In genomic region chr2:30441518-30442497, GRCm38 (mm10) we compare ENCODE assay signal across 8 mouse cellular contexts. TPM values are rescaled to one million over a fixed set of nuclear protein-coding genes. Genes with fewer than 3 reads are reported as not detected.
A peak's percentile ranks its signal among the peaks of the same experiment; 100 is the strongest.
DNase-seq lines count a peak whose midpoint lies in the region; ATAC-seq and TF ChIP-seq lines count a peak whose summit lies in the region.

No protein-coding gene starts in this region.

- no peaks in the 10 kb centered on the region for H3K27me3 ChIP-seq in C2C12 (ENCODE audit: control insufficient read depth, insufficient read depth, insufficient read length)
- no peaks in the 10 kb centered on the region for H3K27me3 ChIP-seq in forebrain, embryonic 12.5 days
- H3K27me3 ChIP-seq in heart, embryonic 16.5 days (ENCODE audit: control insufficient read depth, insufficient read depth, low read length) = no peaks in the 10 kb centered on the region
- H3K27me3 ChIP-seq in liver, embryonic 14.5 days (ENCODE audit: control insufficient read depth, insufficient read depth, low read length) = no peaks in the 10 kb centered on the region
- H3K27me3 ChIP-seq in neural tube, embryonic 11.5 days (ENCODE audit: control insufficient read depth, insufficient read depth, low read length) = no peaks in the 10 kb centered on the region

- TF ChIP-seq EP300 in liver, embryonic 14.5 days (IDR thresholded peaks at IDR 0.05; ENCODE audit: low read depth) = no peak

- peaks cover 48% of the 10 kb centered on the region for H3K4me1 ChIP-seq in forebrain, embryonic 12.5 days
- H3K4me1 ChIP-seq in heart, embryonic 16.5 days (ENCODE audit: control insufficient read depth, insufficient read depth, low read length) = peaks cover 69% of the 10 kb centered on the region
- peaks cover 3 to 25% of the 10 kb centered on the region in 2 experiments for H3K4me1 ChIP-seq in liver, embryonic 14.5 days (replicated peaks; ENCODE audit: control insufficient read depth in 2 of 2, insufficient read depth in 2 of 2, low read length in 1 of 2)
- H3K4me1 ChIP-seq in neural tube, embryonic 11.5 days (ENCODE audit: control insufficient read depth, insufficient read depth, low read length) = peaks cover 52% of the 10 kb centered on the region

- ATAC-seq in forebrain, embryonic 12.5 days (ENCODE audit: low FRiP score) = peak; percentile 82
- ATAC-seq in heart, embryonic 16.5 days (replicated peaks; ENCODE audit: extremely low read depth, insufficient read depth, low FRiP score) = peak; percentile 81
- 0 out of 2 replicates have a peak, but pooled peaks have one; percentile 9 for ATAC-seq in liver, embryonic 14.5 days (ENCODE audit: insufficient read depth)
- ATAC-seq in neural tube, embryonic 11.5 days (ENCODE audit: insufficient read depth, low FRiP score, low TSS enrichment) = peak; percentile 76

- H3K4me2 ChIP-seq in forebrain, embryonic 12.5 days = peak overlapping the region; percentile 43
- peak overlapping the region; percentile 84 for H3K4me2 ChIP-seq in heart, embryonic 16.5 days (ENCODE audit: low read depth, low read length)
- peak overlapping the region; percentile 49 for H3K4me2 ChIP-seq in liver, embryonic 14.5 days (ENCODE audit: low read depth)
- H3K4me2 ChIP-seq in neural tube, embryonic 11.5 days (ENCODE audit: low read depth) = peak overlapping the region; percentile 33

- H3ac ChIP-seq in C2C12 (ENCODE audit: control insufficient read depth, insufficient read length, low read depth) = peak overlapping the region; percentile 65

- peak overlapping the region; percentile 98 for H3K27ac ChIP-seq in forebrain, embryonic 12.5 days
- H3K27ac ChIP-seq in heart, embryonic 16.5 days (ENCODE audit: low read length) = peak overlapping the region; percentile 100
- peak overlapping the region; percentile 49 for H3K27ac ChIP-seq in liver, embryonic 14.5 days
- H3K27ac ChIP-seq in neural tube, embryonic 11.5 days (ENCODE audit: low read depth, low read length) = peak overlapping the region; percentile 99

- H3K9me3 ChIP-seq in forebrain, embryonic 12.5 days = no peaks in the 10 kb centered on the region
- H3K9me3 ChIP-seq in heart, embryonic 16.5 days (replicated peaks; ENCODE audit: control insufficient read depth, low read length) = no peaks in the 10 kb centered on the region
- H3K9me3 ChIP-seq in liver, embryonic 14.5 days (ENCODE audit: control insufficient read depth, low read length) = no peaks in the 10 kb centered on the region
- no peaks in the 10 kb centered on the region for H3K9me3 ChIP-seq in neural tube, embryonic 11.5 days (ENCODE audit: control insufficient read depth, low read length)

- peaks cover 43% of the 10 kb centered on the region for H3K79me2 ChIP-seq in C2C12 (ENCODE audit: control insufficient read depth, insufficient read depth)

- peaks cover 16% of the 10 kb centered on the region for H3K79me3 ChIP-seq in C2C12 (ENCODE audit: low read depth)

- no peak overlapping the region for H3K4me3 ChIP-seq in C2C12 (ENCODE audit: insufficient read depth, poor library complexity, severe bottlenecking)
- 0 out of 2 replicates have a peak overlapping the region, but pooled peaks have one; percentile 8 for H3K4me3 ChIP-seq in forebrain, embryonic 12.5 days (replicated peaks)
- peak overlapping the region; percentile 50 for H3K4me3 ChIP-seq in heart, embryonic 16.5 days (ENCODE audit: low read length)
- no peak overlapping the region for H3K4me3 ChIP-seq in liver, embryonic 14.5 days (ENCODE audit: insufficient read depth in 1 of 2, low read depth in 2 of 2, low read length in 2 of 2)
- no peak overlapping the region for H3K4me3 ChIP-seq in neural tube, embryonic 11.5 days (ENCODE audit: low read depth, low read length)

- peak; percentile 80 to 89 for DNase-seq in adrenal gland, postnatal 36 days
- DNase-seq in kidney, postnatal 14 days = peak; percentile 89
- no peak for DNase-seq in liver, embryonic 14.5 days (ENCODE audit: low read depth in 3 of 3, low spot score in 3 of 3)
- DNase-seq in neural tube, embryonic 11.5 days (ENCODE audit: low spot score) = peak; percentile 92
- DNase-seq in telencephalon, adult 2 months (ENCODE audit: low read depth, low spot score) = peak; percentile 96

- H3K36me3 ChIP-seq in C2C12 (ENCODE audit: control insufficient read depth, insufficient read depth) = peaks cover 76% of the 10 kb centered on the region
- H3K36me3 ChIP-seq in forebrain, embryonic 12.5 days (replicated peaks) = peaks cover 66% of the 10 kb centered on the region
- peaks cover 38% of the 10 kb centered on the region for H3K36me3 ChIP-seq in heart, embryonic 16.5 days (ENCODE audit: control insufficient read depth, insufficient read depth)
- peaks cover 53% of the 10 kb centered on the region for H3K36me3 ChIP-seq in liver, embryonic 14.5 days (replicated peaks; ENCODE audit: control insufficient read depth, insufficient read depth, low read depth)
- peaks cover 19% of the 10 kb centered on the region for H3K36me3 ChIP-seq in neural tube, embryonic 11.5 days (ENCODE audit: control insufficient read depth, insufficient read depth, low read length)

- H3K9ac ChIP-seq in forebrain, embryonic 12.5 days = peak overlapping the region; percentile 55
- H3K9ac ChIP-seq in heart, embryonic 16.5 days (ENCODE audit: low read length) = peak overlapping the region; percentile 83
- 0 out of 2 replicates have a peak overlapping the region, but pooled peaks have one; percentile 15 for H3K9ac ChIP-seq in liver, embryonic 14.5 days (replicated peaks)
- peak overlapping the region; percentile 63 for H3K9ac ChIP-seq in neural tube, embryonic 11.5 days (ENCODE audit: low read length)

- WGBS in forebrain, embryonic 12.5 days = 2% methylated on average over 15 of the region's 15 CpGs
- WGBS in heart, embryonic 16.5 days = 2% methylated on average over 15 of the region's 15 CpGs
- 51% methylated on average over 15 of the region's 15 CpGs for WGBS in liver, embryonic 14.5 days (ENCODE audit: insufficient replicate concordance)
- 7% methylated on average over 15 of the region's 15 CpGs for WGBS in neural tube, embryonic 11.5 days

- no peak for TF ChIP-seq CTCF in C2C12 (IDR thresholded peaks at IDR 0.05; ENCODE audit: control insufficient read depth, insufficient read depth, insufficient read length)
- no peak for TF ChIP-seq CTCF in liver, embryonic 14.5 days (IDR thresholded peaks at IDR 0.05; ENCODE audit: low read depth)

TF ChIP-seq in C2C12, 6 proteins besides CTCF, POLR2A, EP300 and RAD21:
- TF ChIP-seq MAX (IDR thresholded peaks at IDR 0.05) (peak; percentile 75), USF1 (IDR thresholded peaks at IDR 0.05; ENCODE audit: low read depth) (no peak), FOSL1 (IDR thresholded peaks at IDR 0.05; ENCODE audit: insufficient read depth, low read length, poor library complexity, severe bottlenecking) (peak; percentile 90), MYOG (IDR thresholded peaks at IDR 0.05; ENCODE audit: control insufficient read depth, extremely low read depth, insufficient read length) (no peak), CEBPB (IDR thresholded peaks at IDR 0.05; ENCODE audit: low read depth) (no peak), MYOD1 (IDR thresholded peaks at IDR 0.05; ENCODE audit: control insufficient read depth, insufficient read length, low read depth) (peak; percentile 67)

RNA-seq across cellular contexts. Expression of gene Ptpa, which starts 26.0 kb away (rescaled TPM):
- 213 TPM for polyA plus RNA-seq in C2C12 (2012; fragmentation: generic; extraction: Trizol)
- 100 to 1,000 TPM; 123 to 143 TPM for total RNA-seq in adrenal gland, postnatal 36 days (2021)
- polyA plus RNA-seq in forebrain, embryonic 12.5 days (2016; fragmentation: Nextera tagmentation; extraction: Ambion mirVana) = 131 and 144 TPM in 2 replicates
- polyA plus RNA-seq in heart, embryonic 16.5 days (2015; fragmentation: Nextera tagmentation; extraction: Ambion mirVana) = 125 and 126 TPM in 2 replicates
- polyA plus RNA-seq in liver, embryonic 14.5 days (2012; rRNA removed) = 78.2 and 103 TPM in 2 replicates
- 63.3 and 63.5 TPM in 2 replicates for polyA plus RNA-seq in liver, embryonic 14.5 days (2014; fragmentation: Nextera tagmentation; extraction: Ambion mirVana)
- 63.2 and 64.2 TPM in 2 replicates for polyA plus RNA-seq in neural tube, embryonic 11.5 days (2014; fragmentation: Nextera tagmentation; extraction: Ambion mirVana)

RNA-seq across cellular contexts. Expression of gene Crat, which starts 26.2 kb away (rescaled TPM):
- 22.5 TPM for polyA plus RNA-seq in C2C12 (2012; fragmentation: generic; extraction: Trizol)
- total RNA-seq in adrenal gland, postnatal 36 days (2021) = 100 to 1,000 TPM; 124 to 168 TPM
- polyA plus RNA-seq in forebrain, embryonic 12.5 days (2016; fragmentation: Nextera tagmentation; extraction: Ambion mirVana) = 22.5 and 23.0 TPM in 2 replicates
- 164 and 169 TPM in 2 replicates for polyA plus RNA-seq in heart, embryonic 16.5 days (2015; fragmentation: Nextera tagmentation; extraction: Ambion mirVana)
- polyA plus RNA-seq in liver, embryonic 14.5 days (2012; rRNA removed) = 14.6 and 15.0 TPM in 2 replicates
- 27.4 and 27.9 TPM in 2 replicates for polyA plus RNA-seq in liver, embryonic 14.5 days (2014; fragmentation: Nextera tagmentation; extraction: Ambion mirVana)
- 27.4 and 29.1 TPM in 2 replicates for polyA plus RNA-seq in neural tube, embryonic 11.5 days (2014; fragmentation: Nextera tagmentation; extraction: Ambion mirVana)

RNA-seq across cellular contexts. Expression of gene Ier5l, which starts 32.2 kb away (rescaled TPM):
- polyA plus RNA-seq in C2C12 (2012; fragmentation: generic; extraction: Trizol) = 61.4 TPM
- total RNA-seq in adrenal gland, postnatal 36 days (2021) = 1 to 10 TPM; 3.3 to 4.5 TPM
- 2.3 and 2.7 TPM in 2 replicates for polyA plus RNA-seq in forebrain, embryonic 12.5 days (2016; fragmentation: Nextera tagmentation; extraction: Ambion mirVana)
- 0.72 and 0.85 TPM in 2 replicates for polyA plus RNA-seq in heart, embryonic 16.5 days (2015; fragmentation: Nextera tagmentation; extraction: Ambion mirVana)
- polyA plus RNA-seq in liver, embryonic 14.5 days (2012; rRNA removed) = 0.86 and 0.90 TPM in 2 replicates
- polyA plus RNA-seq in liver, embryonic 14.5 days (2014; fragmentation: Nextera tagmentation; extraction: Ambion mirVana) = 0.10 and 0.13 TPM in 2 replicates
- polyA plus RNA-seq in neural tube, embryonic 11.5 days (2014; fragmentation: Nextera tagmentation; extraction: Ambion mirVana) = 10.5 and 11.9 TPM in 2 replicates

RNA-seq across cellular contexts. Expression of gene Dolpp1, which starts 49.8 kb away (rescaled TPM):
- polyA plus RNA-seq in C2C12 (2012; fragmentation: generic; extraction: Trizol) = 19.4 TPM
- total RNA-seq in adrenal gland, postnatal 36 days (2021) = 10 to 100 TPM; 18.2 to 18.7 TPM
- polyA plus RNA-seq in forebrain, embryonic 12.5 days (2016; fragmentation: Nextera tagmentation; extraction: Ambion mirVana) = 51.4 and 52.3 TPM in 2 replicates
- polyA plus RNA-seq in heart, embryonic 16.5 days (2015; fragmentation: Nextera tagmentation; extraction: Ambion mirVana) = 26.0 and 29.3 TPM in 2 replicates
- polyA plus RNA-seq in liver, embryonic 14.5 days (2012; rRNA removed) = 17.0 and 23.1 TPM in 2 replicates
- 13.5 and 17.4 TPM in 2 replicates for polyA plus RNA-seq in liver, embryonic 14.5 days (2014; fragmentation: Nextera tagmentation; extraction: Ambion mirVana)
- 48.6 and 51.1 TPM in 2 replicates for polyA plus RNA-seq in neural tube, embryonic 11.5 days (2014; fragmentation: Nextera tagmentation; extraction: Ambion mirVana)

Comparison
In these comparisons a context has a peak if more than half of its experiments do, and no peak if none do; other contexts are left out.
1. H3K4me3 ChIP-seq: peak in forebrain, embryonic 12.5 days (single experiment) and heart, embryonic 16.5 days (single experiment); none in C2C12 (single experiment), liver, embryonic 14.5 days (0 of 2) and neural tube, embryonic 11.5 days (single experiment).
2. DNase-seq: peak in adrenal gland, postnatal 36 days (2 of 2), kidney, postnatal 14 days (single experiment), neural tube, embryonic 11.5 days (single experiment) and telencephalon, adult 2 months (single experiment); none in liver, embryonic 14.5 days (0 of 3).
3. ATAC-seq: peak in every context shown above with its lines; median percentile 82 in forebrain, embryonic 12.5 days; 81 in heart, embryonic 16.5 days; 76 in neural tube, embryonic 11.5 days; 9 in liver, embryonic 14.5 days.
4. H3K27ac ChIP-seq: peak in every context shown above with its lines; median percentile 100 in heart, embryonic 16.5 days; 99 in neural tube, embryonic 11.5 days; 98 in forebrain, embryonic 12.5 days; 49 in liver, embryonic 14.5 days.
5. H3K4me2 ChIP-seq: peak in every context shown above with its lines; median percentile 84 in heart, embryonic 16.5 days; 49 in liver, embryonic 14.5 days; 43 in forebrain, embryonic 12.5 days; 33 in neural tube, embryonic 11.5 days.
6. H3K9ac ChIP-seq: peak in every context shown above with its lines; median percentile 83 in heart, embryonic 16.5 days; 63 in neural tube, embryonic 11.5 days; 55 in forebrain, embryonic 12.5 days; 15 in liver, embryonic 14.5 days.